Mouse (Mus musculus) lung, postnatal 0 days (tissue): ENCODE measurements at regions not wholly inside any gene's neighbourhood (a gene's known extent, or its start where the extent isn't known, plus 50 kb on each side); places are given as distances from the start of the nearest gene placed in this dataset.

ENCODE experiments used
- ATAC-seq: fragments of 200-750 bp; cut with Nextera tagmentation; 2 replicates; pipeline ENCODE4 v1.8.0; 2017; ENCODE audit warnings: moderate library complexity
- DNase-seq: peaks from one replicate; pipeline ENCODE4 v3.0.0-alpha.2; 2016; ENCODE audit warnings: low spot score
- H3K27ac ChIP-seq: fragments of 300-500 bp; sonication (generic); 2 replicates; pipeline ENCODE4 v1.5.1; 2014; ENCODE audit warnings: antibody characterized with exemption, mild to moderate bottlenecking, low read length, mixed read lengths
- H3K27me3 ChIP-seq: fragments of 300-500 bp; sonication (generic); replicated peaks from 2 replicates; pipeline ENCODE4 v1.6.1; 2014; ENCODE audit warnings: low read length, mixed read lengths; ENCODE audit not compliant: insufficient read depth
- H3K36me3 ChIP-seq: fragments of 300-500 bp; sonication (generic); 2 replicates; pipeline ENCODE4 v1.6.1; 2014; ENCODE audit warnings: low read length, mixed read lengths; ENCODE audit not compliant: insufficient read depth
- H3K4me1 ChIP-seq: fragments of 300-500 bp; sonication (generic); 2 replicates; pipeline ENCODE4 v1.6.1; 2014; ENCODE audit warnings: antibody characterized with exemption, low read depth, low read length, mixed read lengths; ENCODE audit not compliant: insufficient read depth
- H3K4me2 ChIP-seq: fragments of 300-500 bp; sonication (generic); replicated peaks from 2 replicates; pipeline ENCODE4 v1.6.1; 2014; ENCODE audit warnings: low read depth, mild to moderate bottlenecking, low read length, moderate library complexity, mixed read lengths
- H3K4me3 ChIP-seq: fragments of 300-500 bp; sonication (generic); 2 replicates; pipeline ENCODE4 v1.5.1; 2014; ENCODE audit warnings: low read depth, low read length
- H3K9ac ChIP-seq: fragments of 300-500 bp; sonication (generic); replicated peaks from 2 replicates; pipeline ENCODE4 v1.6.1; 2014; ENCODE audit warnings: low read depth, mild to moderate bottlenecking
- H3K9me3 ChIP-seq: fragments of 300-500 bp; sonication (generic); 2 replicates; pipeline ENCODE4 v1.6.1; 2016; ENCODE audit warnings: low read length, mixed read lengths
- CTCF ChIP-seq: IDR thresholded peaks from 2 replicates; pipeline ENCODE4 v1.5.1; 2016; ENCODE audit warnings: antibody characterized with exemption, mild to moderate bottlenecking
- EP300 ChIP-seq: IDR thresholded peaks from 2 replicates; pipeline ENCODE4 v1.6.1; 2016; ENCODE audit warnings: antibody characterized with exemption, mild to moderate bottlenecking, control low read depth
- WGBS: fragments of 180-500 bp; shearing (Covaris S2); extraction: QIAGEN DNeasy Blood & Tissue Kit; methylation state at CpG from one replicate; pipeline ENCODE4 v1.1.7; 2014; 5-methylcytosine and 5-hydroxymethylcytosine counted together

DNA sequence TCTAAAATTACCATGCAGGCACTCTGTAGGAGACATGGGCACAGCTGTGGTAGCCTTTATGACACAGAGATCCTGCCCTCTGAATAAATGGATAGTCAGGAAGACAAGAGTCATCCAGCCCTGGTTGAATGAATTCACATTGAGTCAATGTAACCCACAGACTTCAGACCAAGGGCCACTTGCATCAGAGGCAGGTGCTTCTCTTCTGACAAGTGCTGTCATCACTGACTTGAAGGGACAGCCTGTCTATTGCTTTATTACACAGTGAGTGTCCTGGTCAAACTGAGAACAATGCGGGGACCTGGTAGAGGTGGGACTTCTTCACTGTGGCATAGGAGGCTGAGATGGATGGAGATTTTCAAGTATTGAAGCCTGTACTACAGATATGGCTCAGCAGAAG is 230.1 kb downstream of the Lyplal1 start:
- no peaks in the 10 kb centered on the region for H3K27me3 ChIP-seq
- no peaks in the 10 kb centered on the region for H3K4me1 ChIP-seq
- TF ChIP-seq EP300 (no peak), CTCF (no peak)
- DNase-seq (no peak), ATAC-seq (no peak)
- H3K4me2 ChIP-seq: no peak overlapping the region
- H3K9me3 ChIP-seq: no peaks in the 10 kb centered on the region
- no peaks in the 10 kb centered on the region for H3K36me3 ChIP-seq
- no peak overlapping the region for H3K4me3 ChIP-seq
- H3K9ac ChIP-seq: no peak overlapping the region
- 92% methylated on average over 1 of the region's 1 CpGs for WGBS
- no peak overlapping the region for H3K27ac ChIP-seq

DNA sequence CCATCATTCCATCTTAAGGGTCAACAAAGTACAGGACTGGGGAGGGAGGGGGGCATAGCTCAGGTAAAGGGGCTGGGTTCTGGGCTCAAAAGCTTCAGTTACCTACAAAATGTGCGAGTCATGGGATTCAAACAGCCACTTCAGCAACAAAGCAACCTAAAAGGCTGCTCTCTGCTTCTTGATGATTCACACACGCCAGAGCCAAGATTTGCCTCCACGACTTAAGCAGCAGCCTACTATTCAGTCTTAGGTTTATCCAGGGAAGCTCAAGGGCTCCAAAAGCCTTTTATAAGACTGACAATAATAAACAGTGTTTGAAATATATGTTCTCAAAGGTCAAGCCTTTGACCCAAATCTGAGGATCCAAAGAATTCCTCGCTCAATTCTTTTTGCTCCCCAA is 225.3 kb downstream of the Lyplal1 start:
- no peak for TF ChIP-seq CTCF
- no peak for TF ChIP-seq EP300
- Histone ChIP-seq H3K27ac (no peak overlapping the region), H3K4me1 (no peaks in the 10 kb centered on the region), H3K9me3 (no peaks in the 10 kb centered on the region), H3K36me3 (no peaks in the 10 kb centered on the region), H3K9ac (no peak overlapping the region), H3K27me3 (no peaks in the 10 kb centered on the region), H3K4me3 (no peak overlapping the region), H3K4me2 (no peak overlapping the region)
- no peak for DNase-seq
- ATAC-seq: no peak
- WGBS: 38% methylated on average over 4 of the region's 4 CpGs

DNA sequence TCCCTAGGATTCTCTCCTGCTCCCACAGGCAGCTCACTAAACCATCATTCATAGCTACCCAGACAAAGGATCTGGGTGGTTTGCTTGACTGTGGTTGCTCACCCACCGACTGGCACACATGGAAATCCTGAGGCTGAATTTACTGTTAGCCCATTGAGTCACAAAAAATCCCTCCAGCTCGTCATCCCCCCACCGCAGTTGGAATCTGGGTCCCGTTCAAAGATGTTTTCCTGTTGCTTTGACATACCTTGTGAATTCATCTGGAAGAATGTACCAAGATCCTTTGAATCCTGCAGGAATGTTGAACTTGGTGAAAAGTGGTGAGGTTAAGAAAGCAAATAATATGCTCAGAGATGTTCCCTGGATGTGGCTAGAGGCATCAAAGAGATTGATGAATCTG is 223.7 kb downstream of the Lyplal1 start:
- H3K9ac ChIP-seq: no peak overlapping the region
- no peak for DNase-seq
- no peak overlapping the region for H3K4me3 ChIP-seq
- no peak for TF ChIP-seq EP300
- TF ChIP-seq CTCF: no peak
- H3K27ac ChIP-seq: no peak overlapping the region
- no peaks in the 10 kb centered on the region for H3K27me3 ChIP-seq
- no peaks in the 10 kb centered on the region for H3K4me1 ChIP-seq
- H3K9me3 ChIP-seq: no peaks in the 10 kb centered on the region
- no peaks in the 10 kb centered on the region for H3K36me3 ChIP-seq
- WGBS: 83% methylated on average over 4 of the region's 4 CpGs
- no peak overlapping the region for H3K4me2 ChIP-seq
- no peak for ATAC-seq

DNA sequence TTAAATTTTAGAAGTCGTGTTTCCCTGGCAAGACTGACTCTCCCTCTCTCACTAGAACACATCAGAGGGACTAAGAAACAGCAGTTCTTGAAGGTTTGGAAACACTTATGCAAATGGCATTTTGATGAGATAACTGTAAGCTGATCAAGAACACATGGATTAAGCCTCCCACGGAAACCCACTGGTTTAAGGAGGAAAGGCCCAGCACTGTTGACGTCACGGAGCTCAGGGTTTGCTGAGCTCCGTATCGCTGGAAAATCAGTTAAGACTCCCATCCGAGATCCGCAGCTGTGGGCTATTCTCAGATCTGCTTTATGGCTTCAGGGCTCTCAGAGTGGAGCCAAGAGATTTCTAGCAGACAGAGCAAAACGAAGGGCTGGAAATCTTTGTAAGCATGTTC is 218.6 kb downstream of the Lyplal1 start:
- peak; percentile 87 for DNase-seq
- WGBS: 31% methylated on average over 9 of the region's 9 CpGs

DNA sequence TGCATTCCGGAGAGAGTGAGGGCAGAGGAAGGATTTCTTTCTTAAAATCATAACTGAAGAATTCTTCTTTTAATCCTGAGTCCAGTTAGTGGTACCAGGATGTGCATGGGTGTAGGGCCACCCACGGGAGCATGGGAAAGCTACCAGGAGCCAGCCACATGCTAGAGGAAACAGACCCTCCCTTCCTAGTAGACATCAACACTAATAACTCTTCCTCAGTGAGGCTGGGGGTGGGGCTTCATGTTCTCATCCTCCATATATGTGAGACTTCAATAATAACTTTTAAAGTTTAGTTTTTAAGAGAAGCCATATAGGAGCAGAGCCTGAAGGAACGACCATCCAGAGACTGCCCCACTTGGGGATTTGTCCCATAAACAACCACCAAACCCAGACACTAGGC is 216.8 kb downstream of the Lyplal1 start:
- 71% methylated on average over 3 of the region's 3 CpGs for WGBS
- Histone ChIP-seq H3K27ac (no peak overlapping the region), H3K36me3 (no peaks in the 10 kb centered on the region), H3K27me3 (no peaks in the 10 kb centered on the region), H3K4me2 (no peak overlapping the region), H3K9ac (no peak overlapping the region), H3K4me1 (no peaks in the 10 kb centered on the region), H3K4me3 (no peak overlapping the region), H3K9me3 (no peaks in the 10 kb centered on the region)
- ATAC-seq (no peak), DNase-seq (no peak)
- no peak for TF ChIP-seq CTCF
- TF ChIP-seq EP300: no peak

More for the DNA sequence above, 218.6 kb downstream of the Lyplal1 start:
- Histone ChIP-seq H3K9ac (no peak overlapping the region), H3K9me3 (no peaks in the 10 kb centered on the region), H3K4me2 (no peak overlapping the region), H3K27ac (no peak overlapping the region), H3K27me3 (no peaks in the 10 kb centered on the region), H3K4me1 (no peaks in the 10 kb centered on the region), H3K36me3 (no peaks in the 10 kb centered on the region), H3K4me3 (no peak overlapping the region)
- no peak for TF ChIP-seq EP300
- TF ChIP-seq CTCF: no peak
- peak; percentile 83 for ATAC-seq

DNA sequence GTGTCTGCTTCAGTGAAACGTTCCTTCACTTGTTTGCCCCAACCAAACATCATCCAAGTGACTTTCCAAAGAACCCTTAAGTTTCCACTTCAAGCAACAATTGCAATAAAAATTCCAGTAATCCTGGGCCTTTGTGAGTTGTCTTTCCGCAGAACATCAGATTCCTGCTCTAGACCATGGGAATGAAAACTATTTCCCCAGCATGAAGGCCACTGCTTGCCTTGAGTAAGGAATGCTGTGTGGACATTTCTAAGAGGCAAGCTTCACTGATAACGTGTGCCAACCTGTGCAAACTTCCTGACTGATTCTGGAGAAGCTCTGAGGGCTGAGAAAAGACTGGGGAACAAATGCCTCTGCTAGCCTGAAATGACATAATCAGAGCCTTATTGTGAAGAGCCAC is 214.7 kb downstream of the Lyplal1 start:
- TF ChIP-seq CTCF (no peak), EP300 (peak; percentile 69)
- H3K27me3 ChIP-seq: no peaks in the 10 kb centered on the region
- no peaks in the 10 kb centered on the region for H3K36me3 ChIP-seq
- 52% methylated on average over 3 of the region's 3 CpGs for WGBS
- ATAC-seq: peak; percentile 74
- no peak overlapping the region for H3K9ac ChIP-seq
- H3K4me2 ChIP-seq: no peak overlapping the region
- H3K4me3 ChIP-seq: no peak overlapping the region
- H3K9me3 ChIP-seq: no peaks in the 10 kb centered on the region
- peak; percentile 61 for DNase-seq
- H3K27ac ChIP-seq: no peak overlapping the region
- no peaks in the 10 kb centered on the region for H3K4me1 ChIP-seq

DNA sequence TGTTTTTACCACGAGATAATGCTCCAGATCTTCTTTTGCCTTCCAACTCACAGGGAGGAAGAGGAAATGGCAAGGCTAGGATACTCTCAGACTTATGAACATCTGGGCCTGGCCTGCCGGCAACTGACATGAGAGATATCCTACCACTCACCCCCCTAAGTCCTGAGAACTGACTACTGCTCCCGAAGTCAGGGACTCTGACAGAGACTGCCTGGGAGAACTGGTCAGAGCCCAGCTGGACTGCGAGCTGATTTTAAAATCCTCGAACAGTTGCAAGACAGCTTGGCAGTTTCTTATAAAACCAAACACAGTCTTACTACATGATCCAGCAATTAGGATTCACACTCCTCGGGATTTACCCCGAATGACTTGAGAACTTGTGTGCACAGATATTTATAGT is 211.4 kb downstream of the Lyplal1 start:
- peak; percentile 52 for DNase-seq
- H3K27me3 ChIP-seq: no peaks in the 10 kb centered on the region
- H3K9ac ChIP-seq: no peak overlapping the region
- H3K27ac ChIP-seq: 0 out of 2 replicates have a peak overlapping the region, but pooled peaks have one; percentile 35
- H3K4me2 ChIP-seq: no peak overlapping the region
- H3K36me3 ChIP-seq: no peaks in the 10 kb centered on the region
- H3K4me3 ChIP-seq: no peak overlapping the region
- no peak for TF ChIP-seq EP300
- no peak for TF ChIP-seq CTCF
- no peaks in the 10 kb centered on the region for H3K9me3 ChIP-seq
- peak; percentile 35; the same call in 1 of the 2 replicates for ATAC-seq
- no peaks in the 10 kb centered on the region for H3K4me1 ChIP-seq
- 40% methylated on average over 7 of the region's 7 CpGs for WGBS
